25 mouse cellular contexts compared by ENCODE assay signal in the genomic region with DNA sequence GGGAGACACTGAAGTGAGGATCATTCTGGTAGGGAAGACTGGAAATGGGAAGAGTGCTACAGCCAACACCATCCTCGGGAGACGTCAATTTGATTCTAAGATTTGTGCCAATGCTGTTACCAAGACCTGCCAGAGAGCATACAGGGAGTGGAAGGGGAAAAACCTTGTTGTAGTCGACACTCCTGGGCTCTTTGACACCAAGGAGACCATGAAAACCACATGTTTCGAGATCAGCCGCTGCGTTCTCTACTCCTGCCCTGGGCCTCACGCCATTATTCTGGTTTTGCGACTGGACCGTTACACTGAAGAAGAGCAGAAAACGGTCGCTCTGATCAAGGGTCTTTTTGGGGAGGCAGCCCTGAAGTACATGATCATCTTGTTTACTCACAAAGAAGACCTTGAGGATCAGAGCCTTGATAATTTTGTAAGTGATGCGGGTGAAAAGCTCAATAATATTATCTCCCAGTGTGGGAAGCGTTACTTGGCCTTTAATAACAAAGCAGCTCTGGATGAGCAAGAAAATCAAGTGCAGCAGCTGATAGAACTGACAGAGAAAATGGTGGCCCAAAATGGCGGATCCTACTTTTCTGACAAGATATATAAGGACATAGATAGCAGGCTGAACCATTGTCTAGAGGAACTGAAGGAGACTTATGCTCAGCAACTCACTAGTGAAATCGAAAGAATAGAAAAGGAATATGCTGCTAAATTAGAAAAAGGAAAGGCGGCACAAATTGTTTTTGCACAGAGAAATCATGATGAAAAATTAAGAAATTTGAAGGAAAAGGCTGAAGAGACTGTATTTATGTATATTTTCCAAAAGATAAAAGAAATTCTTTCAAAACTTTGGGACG. TPM values are rescaled to one million over a fixed set of nuclear protein-coding genes. Genes with fewer than 3 reads are reported as not detected.
DNase-seq lines count a peak whose midpoint lies in the region; ATAC-seq and TF ChIP-seq lines count a peak whose summit lies in the region.
"Had no signal": no experiment of that assay in that cellular context is flagged by ENCODE, and none has a peak within 500 bp of the region (broad histone marks: within the 10 kb centered on the region; RNA-seq: fewer than 3 reads in every experiment).

No protein-coding gene starts in this region.

- TF ChIP-seq CTCF in intestine, postnatal 0 days (IDR thresholded peaks at IDR 0.05; ENCODE audit: low read depth) = no peak

- no peak for ATAC-seq in heart, embryonic 15.5 days (replicated peaks; ENCODE audit: insufficient number of reproducible peaks, insufficient read depth, low FRiP score, low read depth)
- ATAC-seq in neural tube, embryonic 15.5 days (ENCODE audit: low FRiP score) = no peak
- no peak for ATAC-seq in liver, embryonic 13.5 days (ENCODE audit: low read depth)
- ATAC-seq in intestine, postnatal 0 days = no peak
- ATAC-seq: hindbrain, postnatal 0 days; midbrain, embryonic 15.5 days had no signal

- no peak overlapping the region; the same call in 1 of the 2 replicates for H3K4me2 ChIP-seq in heart, embryonic 15.5 days
- H3K4me2 ChIP-seq in neural tube, embryonic 15.5 days = no peak overlapping the region
- H3K4me2 ChIP-seq in liver, embryonic 13.5 days = peak overlapping the region; percentile 70; the same call in 1 of the 2 replicates
- H3K4me2 ChIP-seq in intestine, postnatal 0 days (replicated peaks; ENCODE audit: low read depth) = no peak overlapping the region
- H3K4me2 ChIP-seq: limb, embryonic 13.5 days; midbrain, embryonic 15.5 days had no signal

- H3K27ac ChIP-seq in heart, embryonic 15.5 days = no peak overlapping the region
- H3K27ac ChIP-seq in neural tube, embryonic 15.5 days (replicated peaks) = no peak overlapping the region
- H3K27ac ChIP-seq in liver, embryonic 13.5 days = no peak overlapping the region
- H3K27ac ChIP-seq in intestine, postnatal 0 days (ENCODE audit: low read depth, low read length) = no peak overlapping the region
- H3K27ac ChIP-seq: hindbrain, embryonic 10.5 days; hindbrain, postnatal 0 days; layer of hippocampus, adult 2 months; limb, embryonic 13.5 days; lung, embryonic 15.5 days; midbrain, embryonic 15.5 days; stomach, postnatal 0 days had no signal

- no peak for DNase-seq in heart, adult 9 months (ENCODE audit: low spot score in 2 of 2)
- DNase-seq in neural tube, embryonic 10.5 days (ENCODE audit: extremely low spot score, low spot score) = peak; percentile 5
- peak; percentile 34 for DNase-seq in T-cell, adult 2 months (ENCODE audit: low spot score)
- DNase-seq in liver, embryonic 13.5 days = no peak
- no peak for DNase-seq in embryo, embryonic 11 days
- DNase-seq: adrenal gland, postnatal 14 days; cerebellum, adult 11-12 months; cerebellum, postnatal 25 days; kidney, adult 18-20 months; kidney, postnatal 10 days; layer of hippocampus, postnatal 36 days; right cerebral cortex, postnatal 25 days had no signal

- 86% methylated on average over 17 of the region's 17 CpGs for WGBS in heart, embryonic 15.5 days
- WGBS in neural tube, embryonic 15.5 days = 93% methylated on average over 17 of the region's 17 CpGs
- 73% methylated on average over 17 of the region's 17 CpGs for WGBS in liver, embryonic 13.5 days (ENCODE audit: insufficient replicate concordance)
- WGBS in intestine, postnatal 0 days = 95% methylated on average over 17 of the region's 17 CpGs

- no peaks in the 10 kb centered on the region for H3K9me3 ChIP-seq in heart, embryonic 15.5 days (replicated peaks)
- H3K9me3 ChIP-seq in neural tube, embryonic 15.5 days (replicated peaks) = no peaks in the 10 kb centered on the region
- H3K9me3 ChIP-seq in liver, embryonic 13.5 days (replicated peaks) = no peaks in the 10 kb centered on the region
- H3K9me3 ChIP-seq in intestine, postnatal 0 days (ENCODE audit: control insufficient read depth) = no peaks in the 10 kb centered on the region
- H3K9me3 ChIP-seq: G1E; hindbrain, embryonic 10.5 days; limb, embryonic 13.5 days; lung, embryonic 15.5 days; midbrain, embryonic 15.5 days had no signal

- peak overlapping the region; percentile 21; the same call in 1 of the 2 replicates for H3K4me3 ChIP-seq in heart, embryonic 15.5 days
- H3K4me3 ChIP-seq in neural tube, embryonic 15.5 days (replicated peaks) = no peak overlapping the region
- no peak overlapping the region for H3K4me3 ChIP-seq in liver, embryonic 13.5 days (replicated peaks)
- no peak overlapping the region for H3K4me3 ChIP-seq in intestine, postnatal 0 days (ENCODE audit: low read depth, low read length)
- H3K4me3 ChIP-seq: hindbrain, embryonic 10.5 days; layer of hippocampus, adult 2 months; limb, embryonic 13.5 days; lung, embryonic 15.5 days; midbrain, embryonic 15.5 days; myocyte had no signal

- H3K9ac ChIP-seq in heart, embryonic 15.5 days = no peak overlapping the region
- no peak overlapping the region for H3K9ac ChIP-seq in neural tube, embryonic 15.5 days (replicated peaks)
- no peak overlapping the region for H3K9ac ChIP-seq in liver, embryonic 13.5 days
- H3K9ac ChIP-seq in intestine, postnatal 0 days (ENCODE audit: low read depth, low read length) = no peak overlapping the region
- H3K9ac ChIP-seq: limb, embryonic 13.5 days; lung, embryonic 15.5 days; midbrain, embryonic 15.5 days had no signal

- no peaks in the 10 kb centered on the region for H3K27me3 ChIP-seq in heart, embryonic 15.5 days
- no peaks in the 10 kb centered on the region for H3K27me3 ChIP-seq in neural tube, embryonic 15.5 days (replicated peaks)
- no peaks in the 10 kb centered on the region for H3K27me3 ChIP-seq in liver, embryonic 13.5 days
- H3K27me3 ChIP-seq in intestine, postnatal 0 days (replicated peaks; ENCODE audit: control insufficient read depth, insufficient read depth, low read length) = no peaks in the 10 kb centered on the region
- H3K27me3 ChIP-seq: limb, embryonic 13.5 days; lung, embryonic 15.5 days; midbrain, embryonic 15.5 days had no signal

- H3K4me1 ChIP-seq in heart, embryonic 15.5 days (replicated peaks) = 0 out of 2 replicates have a peak, but pooled peaks cover 4% of the 10 kb centered on the region
- H3K4me1 ChIP-seq in neural tube, embryonic 15.5 days = peaks cover 5% of the 10 kb centered on the region; the same call in 1 of the 2 replicates
- peaks cover 27% of the 10 kb centered on the region for H3K4me1 ChIP-seq in liver, embryonic 13.5 days (replicated peaks)
- no peaks in the 10 kb centered on the region; the same call in 1 of the 2 replicates for H3K4me1 ChIP-seq in intestine, postnatal 0 days (replicated peaks; ENCODE audit: control insufficient read depth, insufficient read depth, low read length)
- H3K4me1 ChIP-seq: limb, embryonic 13.5 days; lung, embryonic 15.5 days had no signal

- H3K36me3 ChIP-seq in heart, embryonic 15.5 days = no peaks in the 10 kb centered on the region
- H3K36me3 ChIP-seq in neural tube, embryonic 15.5 days = no peaks in the 10 kb centered on the region
- H3K36me3 ChIP-seq in liver, embryonic 13.5 days = 0 out of 2 replicates have a peak, but pooled peaks cover 4% of the 10 kb centered on the region
- H3K36me3 ChIP-seq in intestine, postnatal 0 days (ENCODE audit: control insufficient read depth, insufficient read depth) = no peaks in the 10 kb centered on the region
- H3K36me3 ChIP-seq: hindbrain, embryonic 10.5 days; limb, embryonic 13.5 days; lung, embryonic 15.5 days; midbrain, embryonic 15.5 days had no signal

RNA-seq across cellular contexts. Expression of gene Gimap9, which starts 1.8 kb away (rescaled TPM):
- polyA plus RNA-seq in heart, embryonic 15.5 days (2015; fragmentation: Nextera tagmentation; extraction: Ambion mirVana) = 7.9 and 10.3 TPM in 2 replicates
- 1.9 and 11.8 TPM in 2 replicates for polyA plus RNA-seq in neural tube, embryonic 15.5 days (2015; fragmentation: Nextera tagmentation; extraction: Ambion mirVana)
- polyA plus RNA-seq in liver, embryonic 13.5 days (2015; fragmentation: Nextera tagmentation; extraction: Ambion mirVana) = 10.9 and 12.1 TPM in 2 replicates
- 9.9 and 10.2 TPM in 2 replicates for polyA plus RNA-seq in intestine, postnatal 0 days (2015; fragmentation: Nextera tagmentation; extraction: Ambion mirVana)

RNA-seq across cellular contexts. Expression of gene Gimap4, which starts 6.6 kb away (rescaled TPM):
- polyA plus RNA-seq in heart, embryonic 15.5 days (2015; fragmentation: Nextera tagmentation; extraction: Ambion mirVana) = 23.5 and 27.1 TPM in 2 replicates
- polyA plus RNA-seq in neural tube, embryonic 15.5 days (2015; fragmentation: Nextera tagmentation; extraction: Ambion mirVana) = 1.4 and 4.9 TPM in 2 replicates
- polyA plus RNA-seq in liver, embryonic 13.5 days (2015; fragmentation: Nextera tagmentation; extraction: Ambion mirVana) = 11.6 and 12.3 TPM in 2 replicates
- 9.6 and 11.3 TPM in 2 replicates for polyA plus RNA-seq in intestine, postnatal 0 days (2015; fragmentation: Nextera tagmentation; extraction: Ambion mirVana)
- polyA plus RNA-seq: G1E, myocyte had no signal

RNA-seq across cellular contexts. Expression of gene Gimap6, which starts 30.3 kb away (rescaled TPM):
- 32.3 and 35.6 TPM in 2 replicates for polyA plus RNA-seq in heart, embryonic 15.5 days (2015; fragmentation: Nextera tagmentation; extraction: Ambion mirVana)
- polyA plus RNA-seq in neural tube, embryonic 15.5 days (2015; fragmentation: Nextera tagmentation; extraction: Ambion mirVana) = 8.1 and 16.7 TPM in 2 replicates
- polyA plus RNA-seq in liver, embryonic 13.5 days (2015; fragmentation: Nextera tagmentation; extraction: Ambion mirVana) = 8.4 and 9.4 TPM in 2 replicates
- 13.6 and 15.8 TPM in 2 replicates for polyA plus RNA-seq in intestine, postnatal 0 days (2015; fragmentation: Nextera tagmentation; extraction: Ambion mirVana)
- polyA plus RNA-seq: C2C12, myocyte had no signal

RNA-seq across cellular contexts. Expression of gene Gimap8, which starts 30.7 kb away (rescaled TPM):
- 1.6 and 1.7 TPM in 2 replicates for polyA plus RNA-seq in heart, embryonic 15.5 days (2015; fragmentation: Nextera tagmentation; extraction: Ambion mirVana)
- polyA plus RNA-seq in neural tube, embryonic 15.5 days (2015; fragmentation: Nextera tagmentation; extraction: Ambion mirVana) = 0.73 and 1.4 TPM in 2 replicates
- 0.73 and 0.93 TPM in 2 replicates for polyA plus RNA-seq in liver, embryonic 13.5 days (2015; fragmentation: Nextera tagmentation; extraction: Ambion mirVana)
- polyA plus RNA-seq in intestine, postnatal 0 days (2015; fragmentation: Nextera tagmentation; extraction: Ambion mirVana) = 1.1 and 1.2 TPM in 2 replicates
- polyA plus RNA-seq: C2C12, G1E had no signal

RNA-seq across cellular contexts. Expression of gene Gm28053, which starts 40.7 kb away (rescaled TPM):
- polyA plus RNA-seq in heart, embryonic 15.5 days (2015; fragmentation: Nextera tagmentation; extraction: Ambion mirVana) = 3.3 and 4.6 TPM in 2 replicates
- 1.9 TPM in 1 of 2 replicates, not detected in the other for polyA plus RNA-seq in neural tube, embryonic 15.5 days (2015; fragmentation: Nextera tagmentation; extraction: Ambion mirVana)
- polyA plus RNA-seq in liver, embryonic 13.5 days (2015; fragmentation: Nextera tagmentation; extraction: Ambion mirVana) = 1.6 TPM in 2 replicates
- polyA plus RNA-seq in intestine, postnatal 0 days (2015; fragmentation: Nextera tagmentation; extraction: Ambion mirVana) = 1.3 and 2.3 TPM in 2 replicates
- polyA plus RNA-seq: C2C12; G1E; hindbrain, embryonic 10.5 days; hindbrain, postnatal 0 days; midbrain, embryonic 15.5 days; myocyte had no signal

Comparison
In these comparisons a context has a peak if more than half of its experiments do, and no peak if none do; other contexts are left out.
1. DNase-seq: peak in neural tube, embryonic 10.5 days (single experiment) and T-cell, adult 2 months (single experiment); none in heart, adult 9 months (0 of 2), liver, embryonic 13.5 days (single experiment) and embryo, embryonic 11 days (single experiment).